Mouse (Mus musculus) thymus, adult 2 months (tissue): ENCODE measurements around the gene Syne4. TPM values are rescaled to one million over a fixed set of nuclear protein-coding genes. Genes with fewer than 3 reads are reported as not detected.

Source experiments
- DNase-seq: peaks from one replicate; pipeline ENCODE4 v3.0.0; 2021
- H3K27ac ChIP-seq: fragments of 200-500 bp; 2 replicates; pipeline ENCODE4 v1.5.1; 2012; ENCODE audit warnings: low read length, control low read depth; ENCODE audit not compliant: control insufficient read depth, insufficient read depth
- H3K27me3 ChIP-seq: fragments of 200-500 bp; 2 replicates; pipeline ENCODE4 v1.6.1; 2012; ENCODE audit warnings: mild to moderate bottlenecking, low read length, moderate library complexity, mixed read lengths; ENCODE audit not compliant: control insufficient read depth, insufficient read depth
- H3K36me3 ChIP-seq: fragments of 200-500 bp; 2 replicates; pipeline ENCODE4 v1.6.1; 2012; ENCODE audit warnings: mild to moderate bottlenecking, low read length, moderate library complexity; ENCODE audit not compliant: control insufficient read depth, insufficient read depth
- H3K4me1 ChIP-seq: fragments of 200-500 bp; replicated peaks from 2 replicates; pipeline ENCODE4 v1.6.1; 2012; ENCODE audit warnings: low read length; ENCODE audit not compliant: control insufficient read depth, insufficient read depth
- H3K4me3 ChIP-seq: fragments of 200-500 bp; 2 replicates; pipeline ENCODE4 v1.5.1; 2012; ENCODE audit warnings: mild to moderate bottlenecking, low read length, control low read depth, moderate library complexity; ENCODE audit not compliant: control insufficient read depth, insufficient read depth
- CTCF ChIP-seq: fragments of 200-500 bp; IDR thresholded peaks from 2 replicates; pipeline ENCODE4 v1.5.1; 2012; ENCODE audit warnings: mild to moderate bottlenecking, control low read depth, low read length, moderate library complexity, borderline replicate concordance; ENCODE audit not compliant: control insufficient read depth, poor library complexity, insufficient read depth; ENCODE audit errors: extremely low read depth
- POLR2A ChIP-seq: fragments of 200-500 bp; IDR thresholded peaks from 2 replicates; pipeline ENCODE4 v1.6.1; 2012; ENCODE audit warnings: mild to moderate bottlenecking, low read length, control low read depth, moderate library complexity; ENCODE audit not compliant: control insufficient read depth, poor library complexity, insufficient read depth; ENCODE audit errors: extremely low read depth
- WGBS: fragments of 180-500 bp; shearing (Covaris S2); methylation state at CpG from one replicate; pipeline ENCODE4 v1.1.7; 2018; 5-methylcytosine and 5-hydroxymethylcytosine counted together
- polyA plus RNA-seq: library from polyadenylated mRNA; depleted of rRNA; stranded (reverse); fragments of >200 nt; gene quantifications from 2 replicates; pipeline ENCODE4 v1.2.3, GENCODE M21; 2012

Syne4 gene
- polyA plus RNA-seq, 1 experiment, result 16.8 TPM

DNA sequence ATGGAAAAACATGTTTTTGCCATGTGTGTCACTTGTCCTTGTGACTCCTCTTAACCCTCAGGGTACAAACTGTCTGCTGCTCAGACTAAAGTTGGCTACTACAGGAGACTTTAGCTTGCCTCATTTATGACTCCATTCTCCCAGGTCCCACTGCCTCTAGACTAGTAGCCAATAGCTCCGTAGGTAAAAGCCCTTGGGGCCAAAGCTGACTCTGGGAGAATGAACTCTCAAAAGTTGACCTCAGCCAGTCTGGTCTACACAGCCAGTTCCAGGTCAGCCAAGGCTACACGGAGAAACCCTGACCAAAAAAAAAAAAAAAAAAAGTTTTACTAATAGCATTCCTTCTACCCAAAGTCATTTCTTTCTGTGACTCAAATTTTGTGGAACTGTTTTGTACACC, 35.7 kb upstream of the Syne4 start:
- no peak overlapping the region for H3K4me3 ChIP-seq
- DNase-seq, result no peak

DNA sequence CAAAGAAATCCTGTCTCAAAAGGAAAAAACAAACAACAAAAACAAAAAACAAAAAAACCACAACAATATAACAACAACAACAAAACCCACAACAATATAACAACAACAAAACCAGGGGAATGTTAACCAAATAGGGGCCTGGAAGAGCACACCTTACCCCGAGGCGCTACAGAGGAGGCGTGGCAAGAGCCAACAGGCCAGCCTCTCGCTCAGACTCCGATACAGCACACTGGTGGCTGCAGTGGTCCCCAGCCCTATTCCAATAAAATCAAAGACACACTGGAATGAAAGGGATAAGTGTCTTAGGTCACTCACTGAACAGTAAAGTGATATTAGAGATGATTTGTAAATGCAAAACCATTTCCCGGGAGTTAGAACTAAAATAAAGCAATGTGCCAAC, 35.1 kb upstream of the Syne4 start:
- no peak for DNase-seq
- H3K4me1 ChIP-seq, result peaks cover 9% of the 10 kb centered on the region
- H3K36me3 ChIP-seq, result no peaks in the 10 kb centered on the region
- H3K27me3 ChIP-seq, result no peaks in the 10 kb centered on the region
- TF ChIP-seq POLR2A (no peak), CTCF (no peak)
- H3K4me3 ChIP-seq, result peak overlapping the region; percentile 61
- 3% methylated on average over 6 of the region's 6 CpGs for WGBS
- no peak overlapping the region for H3K27ac ChIP-seq

More for the DNA sequence above, 35.7 kb upstream of the Syne4 start:
- Histone ChIP-seq H3K27ac (no peak overlapping the region), H3K27me3 (no peaks in the 10 kb centered on the region), H3K4me1 (peaks cover 9% of the 10 kb centered on the region), H3K36me3 (no peaks in the 10 kb centered on the region)
- TF ChIP-seq POLR2A (no peak), CTCF (no peak)
- WGBS, result 64% methylated on average over 2 of the region's 2 CpGs

DNA sequence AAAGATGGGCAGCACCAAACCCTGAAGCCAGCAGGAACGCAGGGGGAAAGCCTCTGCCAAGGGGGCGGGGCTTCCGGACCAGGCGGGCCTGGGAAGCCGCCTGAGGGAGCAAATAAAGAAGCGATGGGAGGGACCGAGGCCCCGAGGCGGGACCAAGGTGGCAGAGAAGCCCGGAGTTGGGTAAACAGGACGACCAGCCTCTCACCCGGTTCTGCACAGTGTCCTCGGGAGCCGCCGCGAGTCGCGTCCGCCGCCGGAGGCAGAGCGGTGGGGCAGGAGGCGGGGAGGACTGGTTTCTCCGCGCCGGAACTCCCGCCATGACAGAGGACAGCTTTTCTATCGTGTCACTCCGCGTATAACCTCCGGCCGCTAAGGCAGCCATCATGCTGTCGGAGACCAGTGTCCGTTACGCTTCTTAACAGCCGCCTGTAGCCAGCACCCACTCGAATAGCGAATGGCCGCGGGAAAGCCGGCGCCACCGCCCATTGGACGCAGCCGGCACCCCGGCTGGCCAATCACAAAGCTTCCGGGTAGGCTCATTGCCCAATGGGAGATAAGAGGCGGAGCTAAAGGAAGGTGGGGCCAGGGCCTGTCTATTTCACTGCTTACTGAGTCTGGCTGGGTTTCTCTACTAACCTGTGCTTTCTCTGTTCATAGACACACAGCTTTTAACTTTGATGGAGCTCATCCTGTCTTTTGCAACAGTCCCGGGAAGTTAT, 34.5 kb upstream of the Syne4 start, which contains the start of the genes Thap8 and Wdr62:
Gene Thap8 (plus strand): TSS at position 144 of the 719 bp plus-strand sequence.
Gene Wdr62 (minus strand): TSS at position 469 of the 719 bp plus-strand sequence.
- no peak for TF ChIP-seq CTCF
- TF ChIP-seq POLR2A, result 0 out of 2 replicates have a peak, but pooled peaks have one; percentile 35
- whole genome bisulfite sequencing, result under 1% methylated on average over 49 of the region's 49 CpGs
- H3K36me3 ChIP-seq, result no peaks in the 10 kb centered on the region
- H3K4me1 ChIP-seq, result peaks cover 9% of the 10 kb centered on the region
- no peaks in the 10 kb centered on the region for H3K27me3 ChIP-seq
- peak within 1 kb of the TSS; percentile 61 for H3K4me3 ChIP-seq
- H3K27ac ChIP-seq, result peak within 1 kb of the TSS; percentile 85
- DNase-seq, result peak; percentile 90

DNA sequence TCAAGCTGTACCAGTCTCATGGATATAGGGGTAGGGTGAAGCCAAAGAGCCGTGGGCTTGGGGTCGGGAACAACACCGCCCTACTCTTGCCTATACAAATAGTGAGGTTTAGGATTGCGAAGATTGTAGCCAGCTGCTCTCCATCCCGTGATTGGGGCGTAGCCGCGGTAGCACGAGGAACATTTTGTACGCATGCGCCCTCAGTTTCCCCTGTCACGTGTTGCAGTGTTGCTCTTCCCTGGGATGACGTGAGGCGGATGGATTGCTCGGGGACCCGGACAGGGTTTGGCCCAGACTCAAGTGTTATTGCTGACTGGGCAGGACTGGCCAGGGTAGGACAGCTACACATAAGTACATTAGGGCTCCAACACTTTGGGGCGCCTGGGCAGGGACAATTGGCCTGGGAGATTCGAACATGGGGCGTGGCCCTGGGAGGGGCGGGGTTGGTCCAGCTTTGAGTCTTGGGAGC, 33.9 kb upstream of the Syne4 start:
- TF ChIP-seq POLR2A, result 0 out of 2 replicates have a peak, but pooled peaks have one; percentile 21
- no peak for TF ChIP-seq CTCF
- peaks cover 9% of the 10 kb centered on the region for H3K4me1 ChIP-seq
- peak; percentile 69 for DNase-seq
- under 1% methylated on average over 20 of the region's 20 CpGs for WGBS
- H3K4me3 ChIP-seq, result peak overlapping the region; percentile 59
- H3K27ac ChIP-seq, result peak overlapping the region; percentile 85
- no peaks in the 10 kb centered on the region for H3K36me3 ChIP-seq
- H3K27me3 ChIP-seq, result no peaks in the 10 kb centered on the region

DNA sequence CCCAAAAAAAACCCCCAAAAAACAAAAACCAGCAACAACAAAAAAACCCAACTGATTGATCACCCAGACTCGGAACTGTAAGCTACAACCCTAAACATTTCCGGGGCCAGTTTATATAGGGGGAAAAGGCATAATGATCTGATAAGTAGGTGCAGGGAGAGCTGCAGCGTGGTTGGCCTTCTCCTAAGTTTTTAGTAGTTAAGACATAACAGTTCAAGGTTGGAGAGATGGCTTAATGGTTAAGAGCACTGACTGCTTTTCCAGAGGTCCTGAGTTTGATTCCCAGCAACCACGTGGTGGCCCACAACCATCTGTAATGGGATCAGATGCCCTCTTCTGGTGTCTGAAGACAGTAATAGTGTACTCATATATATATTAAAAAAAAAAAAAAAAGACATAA, 33.1 kb upstream of the Syne4 start:
- TF ChIP-seq POLR2A (no peak), CTCF (no peak)
- H3K4me1 ChIP-seq, result peaks cover 9% of the 10 kb centered on the region
- no peaks in the 10 kb centered on the region for H3K36me3 ChIP-seq
- H3K27me3 ChIP-seq, result no peaks in the 10 kb centered on the region
- H3K27ac ChIP-seq, result no peak overlapping the region
- WGBS, result 87% methylated on average over 4 of the region's 4 CpGs
- no peak overlapping the region for H3K4me3 ChIP-seq
- DNase-seq, result no peak

DNA sequence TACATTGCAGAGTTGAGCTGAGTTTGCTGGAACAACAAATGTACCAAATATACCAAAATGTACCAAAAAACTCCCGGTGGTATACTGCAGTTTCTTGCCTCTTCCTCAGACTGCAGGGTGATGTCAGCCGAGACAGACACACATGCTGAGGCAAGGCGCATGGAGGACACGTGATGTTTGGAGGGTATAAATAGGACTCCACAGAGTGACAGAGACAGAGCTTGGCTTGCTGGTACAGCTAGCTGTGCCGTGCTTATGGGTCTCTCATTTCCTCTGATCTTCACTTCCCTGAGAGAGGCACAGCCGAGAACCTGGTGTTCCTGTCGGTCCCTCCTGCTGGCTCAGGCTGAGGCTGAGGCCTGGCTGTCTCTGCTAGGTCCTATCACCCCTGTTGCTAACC, 31.9 kb upstream of the Syne4 start:
- Histone ChIP-seq H3K36me3 (no peaks in the 10 kb centered on the region), H3K4me1 (peaks cover 9% of the 10 kb centered on the region), H3K27ac (no peak overlapping the region), H3K4me3 (no peak overlapping the region), H3K27me3 (no peaks in the 10 kb centered on the region)
- 88% methylated on average over 7 of the region's 7 CpGs for WGBS
- no peak for TF ChIP-seq CTCF
- DNase-seq, result no peak
